Mouse (Mus musculus) heart, postnatal 0 days (tissue): ENCODE results near the gene Atp5g3.

Experiments used
- CTCF ChIP-seq: IDR thresholded peaks from 2 replicates; pipeline ENCODE4 v1.5.1; 2016; ENCODE audit warnings: antibody characterized with exemption, control low read depth, low read depth
- EP300 ChIP-seq: IDR thresholded peaks from 2 replicates; pipeline ENCODE4 v1.6.1; 2016; ENCODE audit warnings: antibody characterized with exemption, low read depth

DNA sequence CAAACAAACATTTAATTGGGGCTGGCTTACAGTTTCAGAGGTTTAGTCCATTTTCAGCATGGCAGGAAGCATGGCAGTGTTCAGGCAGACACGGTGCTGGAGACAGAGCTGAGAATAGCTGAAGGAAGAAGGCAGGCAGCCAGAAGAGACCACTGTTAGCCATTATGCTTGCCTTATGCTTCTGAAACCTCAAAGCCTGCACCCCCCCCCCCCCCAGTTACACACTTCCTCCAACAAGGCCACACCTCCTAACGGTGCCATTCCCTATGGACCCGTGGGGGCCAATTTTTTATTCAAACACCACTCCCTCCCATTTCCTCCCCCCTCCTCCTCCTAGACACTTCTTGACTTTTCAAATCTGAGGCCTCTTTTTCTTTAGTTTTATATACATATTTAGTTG, 1.1 kb upstream of the Atp5g3 start:
- TF ChIP-seq CTCF: no peak
- TF ChIP-seq EP300: no peak
